Mouse (Mus musculus): ENCODE measurements around the gene Fam71e1.

DNA sequence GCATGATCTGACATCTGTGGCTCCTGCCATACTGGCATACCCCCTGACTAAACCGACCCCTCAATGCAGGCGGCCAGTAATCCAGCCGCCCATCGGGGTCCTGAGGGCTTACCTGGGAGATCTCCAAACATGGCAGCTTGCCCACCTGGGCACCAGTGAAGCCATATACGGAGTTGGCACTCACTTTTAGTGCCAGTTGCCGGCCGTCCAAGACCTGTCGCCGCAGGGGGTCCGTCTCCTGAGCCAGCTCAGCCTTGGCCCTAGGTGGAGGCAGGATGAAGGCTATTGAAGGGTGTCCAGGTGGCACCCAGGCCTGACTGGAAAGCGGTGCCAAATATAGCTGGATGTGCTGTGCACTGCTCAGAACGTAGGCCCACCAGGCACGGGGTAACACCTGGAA lies 41.1 kb downstream of the Fam71e1 start:
- TF ChIP-seq CTCF (IDR thresholded peaks at IDR 0.05), result no peak
- no peak for TF ChIP-seq EP300 (IDR thresholded peaks at IDR 0.05)

Data from lung, postnatal 0 days (tissue).